Mouse (Mus musculus): ENCODE measurements around the gene Hectd4. TPM values are rescaled to one million over a fixed set of nuclear protein-coding genes. Genes with fewer than 3 reads are reported as not detected.

Gene Hectd4
- polyA plus RNA-seq, 1 experiment from 2014 or later: 26.5 TPM

- no peak overlapping the region for H3K4me3 ChIP-seq
- ATAC-seq (replicated peaks): no peak
Observed at GRCm38 (mm10) chr5:121242701-121243100, 22.7 kb downstream of the Hectd4 start.

DNA sequence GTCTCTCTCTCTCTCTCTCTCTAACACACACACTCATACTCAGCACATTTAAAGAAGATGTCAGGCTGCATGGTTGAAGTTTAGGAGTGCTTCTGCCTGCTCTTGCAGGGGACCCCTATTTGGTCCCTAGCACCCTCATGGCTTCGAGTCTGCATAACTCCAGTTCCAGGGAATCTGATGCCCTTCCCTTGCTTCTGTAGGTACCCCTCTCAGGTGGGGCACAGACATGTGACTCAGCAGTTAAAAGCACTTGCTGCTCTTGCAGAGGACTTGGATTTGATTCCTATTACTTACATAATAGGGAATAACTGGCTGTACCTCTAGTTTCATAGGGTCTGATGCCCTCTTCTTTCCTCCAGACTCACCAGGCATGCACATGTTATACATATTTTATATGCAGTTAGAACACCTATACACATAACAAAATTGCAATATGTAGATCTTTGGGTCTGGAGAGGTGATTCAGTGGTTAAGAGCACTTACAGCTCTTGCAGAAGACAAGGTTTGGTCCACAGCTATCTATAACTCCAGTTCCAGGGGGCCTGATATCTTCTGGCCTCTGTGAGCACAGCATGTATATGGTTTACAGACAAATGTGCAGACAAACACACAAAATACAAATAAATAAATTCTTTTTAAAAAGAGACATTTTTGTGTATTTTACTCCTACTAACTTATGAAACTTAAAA, 23.8 kb downstream of the Hectd4 start:
- Histone ChIP-seq H3K4me2 (no peak overlapping the region), H3K9ac (no peak overlapping the region), H3K27ac (no peak overlapping the region), H3K36me3 (replicated peaks) (no peaks in the 10 kb centered on the region), H3K4me1 (peaks cover 4% of the 10 kb centered on the region), H3K4me3 (no peak overlapping the region), H3K27me3 (replicated peaks) (no peaks in the 10 kb centered on the region), H3K9me3 (no peaks in the 10 kb centered on the region)
- no peak for ATAC-seq (replicated peaks)
- WGBS: 94% methylated on average over 1 of the region's 1 CpGs

More at GRCm38 (mm10) chr5:121242701-121243100, 22.7 kb downstream of the Hectd4 start:
- no peak overlapping the region for H3K9ac ChIP-seq
- no peak overlapping the region for H3K4me2 ChIP-seq
- H3K27me3 ChIP-seq (replicated peaks): no peaks in the 10 kb centered on the region
- peaks cover 4% of the 10 kb centered on the region for H3K4me1 ChIP-seq
- no peaks in the 10 kb centered on the region for H3K36me3 ChIP-seq (replicated peaks)
- no peak overlapping the region for H3K27ac ChIP-seq
- H3K9me3 ChIP-seq: no peaks in the 10 kb centered on the region
- 85% methylated on average over 1 of the region's 1 CpGs for WGBS

- 93% methylated on average over 5 of the region's 5 CpGs for WGBS
- Histone ChIP-seq H3K27ac (no peak overlapping the region), H3K4me3 (no peak overlapping the region), H3K9ac (no peak overlapping the region), H3K4me1 (peaks cover 4% of the 10 kb centered on the region), H3K36me3 (replicated peaks) (no peaks in the 10 kb centered on the region), H3K9me3 (no peaks in the 10 kb centered on the region), H3K4me2 (no peak overlapping the region), H3K27me3 (replicated peaks) (no peaks in the 10 kb centered on the region)
- no peak for ATAC-seq (replicated peaks)
Observed at GRCm38 (mm10) chr5:121244365-121244731, 24.3 kb downstream of the Hectd4 start.

GRCm38 (mm10) chr5:121245201-121245600, 25.2 kb downstream of the Hectd4 start:
- Histone ChIP-seq H3K9ac (no peak overlapping the region), H3K4me2 (no peak overlapping the region), H3K36me3 (replicated peaks) (no peaks in the 10 kb centered on the region), H3K9me3 (no peaks in the 10 kb centered on the region), H3K4me1 (peaks cover 4% of the 10 kb centered on the region), H3K27ac (no peak overlapping the region), H3K27me3 (replicated peaks) (no peaks in the 10 kb centered on the region), H3K4me3 (no peak overlapping the region)
- 82% methylated on average over 7 of the region's 7 CpGs for WGBS
- no peak for ATAC-seq (replicated peaks)

GRCm38 (mm10) chr5:121248766-121249394, 28.9 kb downstream of the Hectd4 start:
- H3K4me1 ChIP-seq: peaks cover 4% of the 10 kb centered on the region
- no peak overlapping the region for H3K4me3 ChIP-seq
- no peak overlapping the region for H3K4me2 ChIP-seq
- no peaks in the 10 kb centered on the region for H3K9me3 ChIP-seq
- H3K27ac ChIP-seq: no peak overlapping the region
- H3K9ac ChIP-seq: no peak overlapping the region
- WGBS: 85% methylated on average over 3 of the region's 3 CpGs
- peaks cover 2% of the 10 kb centered on the region; the same call in 1 of the 2 replicates for H3K36me3 ChIP-seq (replicated peaks)
- no peak for ATAC-seq (replicated peaks)
- no peaks in the 10 kb centered on the region for H3K27me3 ChIP-seq (replicated peaks)

- Histone ChIP-seq H3K27ac (no peak overlapping the region), H3K4me3 (no peak overlapping the region), H3K36me3 (replicated peaks) (peaks cover 7% of the 10 kb centered on the region; the same call in 1 of the 2 replicates), H3K4me1 (peaks cover 4% of the 10 kb centered on the region), H3K27me3 (replicated peaks) (no peaks in the 10 kb centered on the region), H3K9me3 (no peaks in the 10 kb centered on the region), H3K4me2 (no peak overlapping the region), H3K9ac (no peak overlapping the region)
- ATAC-seq (replicated peaks): no peak
- 89% methylated on average over 3 of the region's 3 CpGs for WGBS
Observed at GRCm38 (mm10) chr5:121249693-121250092, 29.7 kb downstream of the Hectd4 start.

DNA sequence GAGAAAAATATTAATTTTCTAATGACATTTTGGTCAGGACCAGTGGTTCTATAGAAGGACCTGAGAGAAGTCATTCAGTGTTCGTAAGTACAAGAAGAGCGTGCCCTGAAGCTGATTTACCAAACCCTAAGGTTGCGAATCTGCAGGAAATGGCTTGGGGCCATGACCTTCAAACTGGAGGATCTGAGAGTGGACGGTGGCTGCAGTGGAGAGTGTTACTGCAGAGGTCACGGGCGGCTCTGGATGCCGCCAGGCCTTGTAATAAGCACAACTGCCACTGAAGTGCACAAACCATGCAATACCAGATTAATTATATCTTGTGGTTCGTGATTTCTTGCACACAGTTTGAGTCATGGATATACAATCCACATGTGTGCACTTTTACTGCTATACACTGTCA, 31.8 kb downstream of the Hectd4 start:
- peaks cover 11% of the 10 kb centered on the region; the same call in 1 of the 2 replicates for H3K36me3 ChIP-seq (replicated peaks)
- ATAC-seq (replicated peaks): no peak
- no peak overlapping the region for H3K27ac ChIP-seq
- WGBS: 82% methylated on average over 8 of the region's 8 CpGs
- H3K4me2 ChIP-seq: no peak overlapping the region
- H3K4me1 ChIP-seq: no peaks in the 10 kb centered on the region
- H3K9me3 ChIP-seq: no peaks in the 10 kb centered on the region
- no peaks in the 10 kb centered on the region for H3K27me3 ChIP-seq (replicated peaks)
- no peak overlapping the region for H3K9ac ChIP-seq
- no peak overlapping the region for H3K4me3 ChIP-seq

DNA sequence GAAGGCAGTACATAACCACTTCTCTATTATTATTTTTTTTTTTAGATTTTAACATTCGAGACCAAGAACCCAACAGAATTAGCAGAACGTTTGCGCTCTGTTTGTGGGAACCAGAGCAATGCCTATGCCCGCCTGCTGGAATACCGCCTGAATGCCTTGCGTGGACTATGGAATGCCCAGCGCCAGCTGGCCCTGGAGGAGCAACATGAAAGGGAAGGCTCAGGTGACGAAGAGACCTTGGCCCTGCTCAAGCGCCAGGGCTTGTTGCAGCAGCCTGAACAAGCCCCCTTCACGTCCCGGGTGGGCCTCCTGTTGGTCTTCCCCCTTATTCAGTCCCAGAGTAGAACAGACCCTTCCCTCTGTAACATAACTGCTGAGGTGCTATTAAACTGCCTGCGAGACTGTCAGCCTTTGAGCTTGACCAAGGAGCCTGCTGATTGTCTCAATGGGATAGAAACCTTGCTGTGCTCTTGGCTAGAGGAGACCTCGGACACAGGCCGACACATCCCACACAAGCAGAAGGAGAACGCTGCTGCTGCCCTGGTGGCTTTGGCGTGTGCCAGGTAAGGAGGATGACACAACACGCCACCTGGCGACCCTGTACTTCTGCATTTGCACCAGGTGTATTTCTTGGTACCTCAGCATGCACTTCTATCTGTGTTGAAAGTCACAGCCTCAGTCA, 33.9 kb downstream of the Hectd4 start:
- Histone ChIP-seq H3K4me3 (no peak overlapping the region), H3K27ac (no peak overlapping the region), H3K4me2 (no peak overlapping the region), H3K9me3 (no peaks in the 10 kb centered on the region), H3K4me1 (no peaks in the 10 kb centered on the region), H3K27me3 (replicated peaks) (no peaks in the 10 kb centered on the region), H3K9ac (no peak overlapping the region), H3K36me3 (replicated peaks) (peaks cover 11% of the 10 kb centered on the region; the same call in 1 of the 2 replicates)
- 86% methylated on average over 18 of the region's 18 CpGs for WGBS
- ATAC-seq (replicated peaks): no peak

GRCm38 (mm10) chr5:121254977-121255376, 35.0 kb downstream of the Hectd4 start:
- H3K27me3 ChIP-seq (replicated peaks): no peaks in the 10 kb centered on the region
- no peaks in the 10 kb centered on the region for H3K4me1 ChIP-seq
- H3K36me3 ChIP-seq (replicated peaks): peaks cover 15% of the 10 kb centered on the region
- H3K4me2 ChIP-seq: no peak overlapping the region
- no peaks in the 10 kb centered on the region for H3K9me3 ChIP-seq
- ATAC-seq (replicated peaks): no peak
- WGBS: 92% methylated on average over 7 of the region's 7 CpGs
- no peak overlapping the region for H3K4me3 ChIP-seq
- H3K27ac ChIP-seq: no peak overlapping the region
- no peak overlapping the region for H3K9ac ChIP-seq

- H3K27ac ChIP-seq: no peak overlapping the region
- no peak overlapping the region for H3K9ac ChIP-seq
- no peak for ATAC-seq (replicated peaks)
- H3K4me1 ChIP-seq: no peaks in the 10 kb centered on the region
- peaks cover 25% of the 10 kb centered on the region for H3K36me3 ChIP-seq (replicated peaks)
- WGBS: 93% methylated on average over 3 of the region's 3 CpGs
- H3K4me3 ChIP-seq: no peak overlapping the region
- no peaks in the 10 kb centered on the region for H3K27me3 ChIP-seq (replicated peaks)
- H3K9me3 ChIP-seq: no peaks in the 10 kb centered on the region
- no peak overlapping the region for H3K4me2 ChIP-seq
Observed at GRCm38 (mm10) chr5:121261806-121262205, 41.8 kb downstream of the Hectd4 start.

DNA sequence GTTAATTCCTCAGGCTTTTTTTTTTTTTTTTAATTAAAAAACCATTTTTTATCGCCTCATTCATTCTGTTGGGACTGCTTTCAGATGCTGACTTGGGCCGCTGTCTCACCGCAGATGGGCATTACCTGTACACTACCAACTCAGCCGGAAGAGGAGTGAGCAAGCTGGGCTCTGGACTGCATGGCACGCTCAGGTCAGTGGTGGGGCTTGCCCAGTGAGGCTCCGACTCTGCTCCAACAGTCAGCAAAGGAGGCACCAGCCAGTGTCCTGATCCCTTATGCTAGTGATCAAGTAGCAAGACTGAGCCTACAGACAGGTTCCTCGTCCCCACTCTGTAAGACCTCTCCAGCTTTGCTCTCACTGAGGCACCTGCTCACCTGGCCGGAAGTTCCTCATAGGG, 42.4 kb downstream of the Hectd4 start:
- no peak overlapping the region for H3K4me3 ChIP-seq
- no peak overlapping the region for H3K9ac ChIP-seq
- H3K36me3 ChIP-seq (replicated peaks): peaks cover 25% of the 10 kb centered on the region
- no peak overlapping the region for H3K4me2 ChIP-seq
- no peak overlapping the region for H3K27ac ChIP-seq
- 94% methylated on average over 8 of the region's 8 CpGs for WGBS
- ATAC-seq (replicated peaks): no peak
- H3K9me3 ChIP-seq: no peaks in the 10 kb centered on the region
- H3K27me3 ChIP-seq (replicated peaks): no peaks in the 10 kb centered on the region
- no peaks in the 10 kb centered on the region for H3K4me1 ChIP-seq

GRCm38 (mm10) chr5:121264593-121264992, 44.6 kb downstream of the Hectd4 start:
- H3K36me3 ChIP-seq (replicated peaks): peaks cover 29% of the 10 kb centered on the region
- no peak for ATAC-seq (replicated peaks)
- H3K4me1 ChIP-seq: no peaks in the 10 kb centered on the region
- H3K9me3 ChIP-seq: no peaks in the 10 kb centered on the region
- no peak overlapping the region for H3K4me3 ChIP-seq
- no peak overlapping the region for H3K27ac ChIP-seq
- H3K9ac ChIP-seq: no peak overlapping the region
- H3K27me3 ChIP-seq (replicated peaks): no peaks in the 10 kb centered on the region
- WGBS: 95% methylated on average over 2 of the region's 2 CpGs
- H3K4me2 ChIP-seq: no peak overlapping the region

Measured in midbrain, embryonic 15.5 days (tissue).